8 mouse cellular contexts compared by ENCODE assay signal in genomic region chr14:55713007-55713728, GRCm38 (mm10). TPM values are rescaled to one million over a fixed set of nuclear protein-coding genes. Genes with fewer than 3 reads are reported as not detected.
DNase-seq lines count a peak whose midpoint lies in the region; ATAC-seq lines count a peak whose summit lies in the region.

No protein-coding gene starts in this region.

- intact Hi-C loops in left cerebral cortex, postnatal 10 days (cut with DNase I), result no loop called here

- no peaks in the 10 kb centered on the region for H3K9me3 ChIP-seq in hindbrain, embryonic 12.5 days (replicated peaks)
- H3K9me3 ChIP-seq in hindbrain, embryonic 14.5 days (ENCODE audit: control insufficient read depth, low read length), result no peaks in the 10 kb centered on the region
- no peaks in the 10 kb centered on the region for H3K9me3 ChIP-seq in kidney, embryonic 15.5 days (replicated peaks)

- H3K9ac ChIP-seq in hindbrain, embryonic 12.5 days, result no peak overlapping the region
- no peak overlapping the region for H3K9ac ChIP-seq in hindbrain, embryonic 14.5 days
- no peak overlapping the region for H3K9ac ChIP-seq in kidney, embryonic 15.5 days

- ATAC-seq in hindbrain, embryonic 12.5 days (ENCODE audit: low FRiP score), result no peak
- no peak for ATAC-seq in hindbrain, embryonic 14.5 days (ENCODE audit: low FRiP score)
- peak; percentile 63 for ATAC-seq in kidney, embryonic 15.5 days (replicated peaks; ENCODE audit: low FRiP score)

- H3K4me2 ChIP-seq in hindbrain, embryonic 12.5 days (replicated peaks), result 0 out of 2 replicates have a peak overlapping the region, but pooled peaks have one; percentile 3
- no peak overlapping the region for H3K4me2 ChIP-seq in hindbrain, embryonic 14.5 days (replicated peaks)
- peak overlapping the region; percentile 58 for H3K4me2 ChIP-seq in kidney, embryonic 15.5 days

- no peak overlapping the region for H3K4me3 ChIP-seq in hindbrain, embryonic 12.5 days
- H3K4me3 ChIP-seq in hindbrain, embryonic 14.5 days (replicated peaks; ENCODE audit: low read length), result no peak overlapping the region
- peak overlapping the region; percentile 31 for H3K4me3 ChIP-seq in kidney, embryonic 15.5 days (replicated peaks)

- 14% methylated on average over 24 of the region's 25 CpGs for WGBS in hindbrain, embryonic 12.5 days
- 16% methylated on average over 25 of the region's 25 CpGs for WGBS in hindbrain, embryonic 14.5 days
- 14% methylated on average over 25 of the region's 25 CpGs for WGBS in kidney, embryonic 15.5 days

- H3K36me3 ChIP-seq in hindbrain, embryonic 12.5 days, result peaks cover 21% of the 10 kb centered on the region
- H3K36me3 ChIP-seq in hindbrain, embryonic 14.5 days (replicated peaks; ENCODE audit: control insufficient read depth, insufficient read depth), result peaks cover 22% of the 10 kb centered on the region
- H3K36me3 ChIP-seq in kidney, embryonic 15.5 days, result peaks cover 20% of the 10 kb centered on the region

- DNase-seq in hindbrain, embryonic 14.5 days (ENCODE audit: low spot score), result no peak
- peak; percentile 12 for DNase-seq in forelimb bud, embryonic 11.5 days (ENCODE audit: low read depth, low spot score)
- DNase-seq in lung, postnatal 10 days, result peak; percentile 70
- DNase-seq in right cerebral cortex, postnatal 25 days, result no peak
- DNase-seq in left cerebral cortex, postnatal 10 days (ENCODE audit: extremely low spot score in 1 of 2, low spot score in 2 of 2), result no peak
- DNase-seq in right cerebral cortex, postnatal 14 days, result no peak

- H3K27me3 ChIP-seq in hindbrain, embryonic 12.5 days, result peaks cover 28% of the 10 kb centered on the region
- peaks cover 11% of the 10 kb centered on the region; the same call in 1 of the 2 replicates for H3K27me3 ChIP-seq in hindbrain, embryonic 14.5 days (ENCODE audit: control insufficient read depth, insufficient read depth, low read length)
- H3K27me3 ChIP-seq in kidney, embryonic 15.5 days, result peaks cover 16% of the 10 kb centered on the region

- no peaks in the 10 kb centered on the region for H3K4me1 ChIP-seq in hindbrain, embryonic 12.5 days
- no peaks in the 10 kb centered on the region for H3K4me1 ChIP-seq in hindbrain, embryonic 14.5 days (replicated peaks; ENCODE audit: control insufficient read depth, insufficient read depth, low read length)
- H3K4me1 ChIP-seq in kidney, embryonic 15.5 days, result peaks cover 16% of the 10 kb centered on the region

- no peak overlapping the region for H3K27ac ChIP-seq in hindbrain, embryonic 12.5 days
- H3K27ac ChIP-seq in hindbrain, embryonic 14.5 days, result no peak overlapping the region
- H3K27ac ChIP-seq in kidney, embryonic 15.5 days, result peak overlapping the region; percentile 51; the same call in 1 of the 2 replicates

RNA-seq across cellular contexts. Expression of gene Tgm1, which starts 0.6 kb away (rescaled TPM):
- polyA plus RNA-seq in hindbrain, embryonic 12.5 days (2016; fragmentation: Nextera tagmentation; extraction: Ambion mirVana), result 0.48 and 0.90 TPM in 2 replicates
- polyA plus RNA-seq in hindbrain, embryonic 14.5 days (2014; fragmentation: Nextera tagmentation; extraction: Ambion mirVana), result 0.14 and 0.25 TPM in 2 replicates
- 2.1 TPM in 2 replicates for polyA plus RNA-seq in kidney, embryonic 15.5 days (2015; fragmentation: Nextera tagmentation; extraction: Ambion mirVana)
- under 1 TPM in 1 of 2 experiments, not detected in 1; 0.24 TPM for total RNA-seq in left cerebral cortex, postnatal 10 days (2021)

RNA-seq across cellular contexts. Expression of gene Rabggta, which starts 8.9 kb away (rescaled TPM):
- polyA plus RNA-seq in hindbrain, embryonic 12.5 days (2016; fragmentation: Nextera tagmentation; extraction: Ambion mirVana), result 36.6 and 38.1 TPM in 2 replicates
- polyA plus RNA-seq in hindbrain, embryonic 14.5 days (2014; fragmentation: Nextera tagmentation; extraction: Ambion mirVana), result 46.2 and 48.8 TPM in 2 replicates
- polyA plus RNA-seq in kidney, embryonic 15.5 days (2015; fragmentation: Nextera tagmentation; extraction: Ambion mirVana), result 37.6 and 41.8 TPM in 2 replicates
- 10 to 100 TPM; 46.6 to 48.2 TPM for total RNA-seq in left cerebral cortex, postnatal 10 days (2021)

RNA-seq across cellular contexts. Expression of gene Tinf2, which starts 31.5 kb away (rescaled TPM):
- polyA plus RNA-seq in hindbrain, embryonic 12.5 days (2016; fragmentation: Nextera tagmentation; extraction: Ambion mirVana), result 42.8 and 43.1 TPM in 2 replicates
- 24.3 and 25.1 TPM in 2 replicates for polyA plus RNA-seq in hindbrain, embryonic 14.5 days (2014; fragmentation: Nextera tagmentation; extraction: Ambion mirVana)
- polyA plus RNA-seq in kidney, embryonic 15.5 days (2015; fragmentation: Nextera tagmentation; extraction: Ambion mirVana), result 43.6 and 46.9 TPM in 2 replicates
- 10 to 100 TPM; 13.9 to 16.0 TPM for total RNA-seq in left cerebral cortex, postnatal 10 days (2021)

RNA-seq across cellular contexts. Expression of gene Dhrs1, which starts 32.3 kb away (rescaled TPM):
- 73.2 and 75.0 TPM in 2 replicates for polyA plus RNA-seq in hindbrain, embryonic 12.5 days (2016; fragmentation: Nextera tagmentation; extraction: Ambion mirVana)
- polyA plus RNA-seq in hindbrain, embryonic 14.5 days (2014; fragmentation: Nextera tagmentation; extraction: Ambion mirVana), result 70.8 and 72.3 TPM in 2 replicates
- 94.5 and 94.7 TPM in 2 replicates for polyA plus RNA-seq in kidney, embryonic 15.5 days (2015; fragmentation: Nextera tagmentation; extraction: Ambion mirVana)
- total RNA-seq in left cerebral cortex, postnatal 10 days (2021), result 10 to 100 TPM; 93.2 to 94.9 TPM

RNA-seq across cellular contexts. Expression of gene Nop9, which starts 32.3 kb away (rescaled TPM):
- 42.0 and 47.5 TPM in 2 replicates for polyA plus RNA-seq in hindbrain, embryonic 12.5 days (2016; fragmentation: Nextera tagmentation; extraction: Ambion mirVana)
- polyA plus RNA-seq in hindbrain, embryonic 14.5 days (2014; fragmentation: Nextera tagmentation; extraction: Ambion mirVana), result 31.4 and 33.0 TPM in 2 replicates
- 38.6 and 43.4 TPM in 2 replicates for polyA plus RNA-seq in kidney, embryonic 15.5 days (2015; fragmentation: Nextera tagmentation; extraction: Ambion mirVana)
- 10 to 100 TPM; 15.8 to 18.5 TPM for total RNA-seq in left cerebral cortex, postnatal 10 days (2021)

Comparison
In these comparisons a context has a peak if more than half of its experiments do, and no peak if none do; other contexts are left out.
1. DNase-seq: peak in forelimb bud, embryonic 11.5 days (single experiment) and lung, postnatal 10 days (single experiment); none in hindbrain, embryonic 14.5 days (single experiment), right cerebral cortex, postnatal 25 days (single experiment), left cerebral cortex, postnatal 10 days (0 of 2) and right cerebral cortex, postnatal 14 days (single experiment).